Mouse (Mus musculus) E14TG2a.4 (cell line): Measurements from ENCODE around the gene Rab23.

ENCODE experiments used
- CTCF ChIP-seq: conservative IDR thresholded peaks from 2 replicates; pipeline ENCODE4 v1.5.1; 2014; ENCODE audit warnings: low read length
- NANOG ChIP-seq: IDR thresholded peaks from 2 replicates; pipeline ENCODE4 v1.6.1; 2014; ENCODE audit warnings: borderline replicate concordance, low read length, mixed read lengths
- POU5F1 ChIP-seq: IDR thresholded peaks from 2 replicates; pipeline ENCODE4 v1.6.1; 2014; ENCODE audit warnings: low read length, borderline replicate concordance

GRCm38 (mm10) chr1:33720231-33720630 lies 544 bp downstream of the Rab23 start:
- TF ChIP-seq CTCF (no peak), NANOG (no peak), POU5F1 (no peak)
